Mouse (Mus musculus) spleen, adult 2 months (tissue): ENCODE results near the gene Mxra8.
A peak's percentile ranks its signal among the peaks of the same experiment; 100 is the strongest.

ENCODE experiments used
- CTCF ChIP-seq: fragments of 200-500 bp; IDR thresholded peaks from 2 replicates; pipeline ENCODE4 v1.5.1; 2011; ENCODE audit warnings: mild to moderate bottlenecking, inconsistent platforms; ENCODE audit not compliant: insufficient read depth, insufficient read length, insufficient replicate concordance; ENCODE audit errors: extremely low read depth
- POLR2A ChIP-seq: fragments of 200-500 bp; IDR thresholded peaks from 2 replicates; pipeline ENCODE4 v1.6.1; 2011; ENCODE audit warnings: low read depth, low read length, inconsistent platforms

GRCm38 (mm10) chr4:155869317-155870033, 30.0 kb downstream of the Mxra8 start, which contains the start of the genes Cptp and Ints11:
- TF ChIP-seq CTCF (0 out of 2 replicates have a peak, but pooled peaks have one; percentile 9), POLR2A (peak; percentile 76)
